Mouse (Mus musculus): ENCODE measurements around the gene Urm1. TPM values are rescaled to one million over a fixed set of nuclear protein-coding genes. Genes with fewer than 3 reads are reported as not detected.
"Not testable (repeated sequence)": the region's sequence is repeated elsewhere in the genome, so short reads cannot be mapped to it uniquely, and the experiment has no call there.

Urm1 gene
- total RNA-seq (2022) = 10 to 100 TPM; 52.1 to 65.1 (median 59.8) TPM

- peak; percentile 60 to 67 for DNase-seq (ENCODE audit: low spot score in 2 of 2)
Measured at GRCm38 (mm10) chr2:29820025-29820817, at the start of gene Urm1. Gene Urm1, plus strand, starts transcription at chr2:29820075.

- DNase-seq (ENCODE audit: low spot score in 2 of 2) = no peak
Measured at GRCm38 (mm10) chr2:29770162-29770561, 49.7 kb upstream of the Urm1 start.

GRCm38 (mm10) chr2:29771611-29772461 lies 48.0 kb upstream of the Urm1 start:
- no peak for DNase-seq (ENCODE audit: low spot score in 2 of 2)

GRCm38 (mm10) chr2:29773323-29773722 lies 46.6 kb upstream of the Urm1 start:
- no peak for DNase-seq (ENCODE audit: low spot score in 2 of 2)

- not testable (repeated sequence) for DNase-seq (ENCODE audit: low spot score in 2 of 2)
Measured at GRCm38 (mm10) chr2:29781256-29781655, 38.6 kb upstream of the Urm1 start.

GRCm38 (mm10) chr2:29784290-29784689 lies 35.6 kb upstream of the Urm1 start:
- no peak for DNase-seq (ENCODE audit: low spot score in 2 of 2)

GRCm38 (mm10) chr2:29787104-29787917 lies 32.6 kb upstream of the Urm1 start, which contains the start of gene Coq4:
Gene Coq4, plus strand, starts transcription at chr2:29787493.
- peak; percentile 87 to 89 for DNase-seq (ENCODE audit: low spot score in 2 of 2)

- DNase-seq (ENCODE audit: low spot score in 2 of 2) = peak; percentile 82 to 84
Measured at GRCm38 (mm10) chr2:29787937-29788681, 31.8 kb upstream of the Urm1 start, which contains the start of gene Trub2. Gene Trub2, minus strand, starts transcription at chr2:29788502.

- no peak for DNase-seq (ENCODE audit: low spot score in 2 of 2)
Measured at GRCm38 (mm10) chr2:29792772-29793487, 26.9 kb upstream of the Urm1 start.

GRCm38 (mm10) chr2:29802075-29802826 lies 17.6 kb upstream of the Urm1 start, which contains the start of gene Slc27a4:
Gene Slc27a4, plus strand, starts transcription at chr2:29802634.
- DNase-seq (ENCODE audit: low spot score in 2 of 2) = peak; percentile 87 to 94

GRCm38 (mm10) chr2:29802827-29803201 lies 17.1 kb upstream of the Urm1 start:
- DNase-seq (ENCODE audit: low spot score in 2 of 2) = peak in 1 of 2 experiments; percentile 50

GRCm38 (mm10) chr2:29803400-29803831 lies 16.5 kb upstream of the Urm1 start:
- no peak for DNase-seq (ENCODE audit: low spot score in 2 of 2)

- no peak for DNase-seq (ENCODE audit: low spot score in 2 of 2)
Measured at GRCm38 (mm10) chr2:29815678-29816371, 4.0 kb upstream of the Urm1 start.

GRCm38 (mm10) chr2:29817426-29818232 lies 2.2 kb upstream of the Urm1 start:
- peak; percentile 81 to 90 for DNase-seq (ENCODE audit: low spot score in 2 of 2)

GRCm38 (mm10) chr2:29819363-29819762 lies 512 bp upstream of the Urm1 start:
- no peak for DNase-seq (ENCODE audit: low spot score in 2 of 2)

- DNase-seq (ENCODE audit: low spot score in 2 of 2) = no peak
Measured at GRCm38 (mm10) chr2:29826318-29826925, 6.5 kb downstream of the Urm1 start.

All from left cerebral cortex, adult 8-10 months (tissue).